27 mouse cellular contexts compared by ENCODE assay signal in the genomic region with DNA sequence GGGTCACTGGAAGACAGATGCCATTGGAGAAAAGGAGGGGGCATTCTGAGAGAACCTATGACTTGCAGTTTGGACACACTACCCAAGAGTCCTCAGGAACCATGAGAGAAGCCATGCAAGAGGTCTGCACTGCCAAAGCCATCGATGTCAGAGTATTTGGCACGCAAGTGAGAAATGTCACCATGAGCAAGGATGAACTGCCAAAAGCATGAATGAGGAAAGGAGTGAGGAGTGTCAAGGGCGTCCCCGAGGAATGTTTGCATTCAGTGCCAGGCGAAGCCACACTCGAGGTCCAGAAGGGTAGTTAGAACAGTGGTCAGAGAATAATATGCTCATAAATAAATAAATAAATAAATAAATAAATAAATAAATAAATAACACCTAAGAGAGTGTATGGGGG.
A peak's percentile ranks its signal among the peaks of the same experiment; 100 is the strongest.
DNase-seq lines count a peak whose midpoint lies in the region.
"Had no signal": no experiment of that assay in that cellular context is flagged by ENCODE, and none has a peak within 500 bp of the region (broad histone marks: within the 10 kb centered on the region; RNA-seq: fewer than 3 reads in every experiment).

No protein-coding gene starts in this region.

- no peaks in the 10 kb centered on the region for H3K36me3 ChIP-seq in hindbrain, embryonic 10.5 days
- H3K36me3 ChIP-seq: embryonic facial prominence, embryonic 10.5 days; embryonic facial prominence, embryonic 15.5 days; forebrain, embryonic 12.5 days; heart, embryonic 13.5 days; hindbrain, embryonic 15.5 days; limb, embryonic 13.5 days; lung, embryonic 15.5 days; midbrain, embryonic 12.5 days; neural tube, embryonic 13.5 days had no signal

- H3K4me3 ChIP-seq in hindbrain, embryonic 10.5 days, result no peak overlapping the region
- H3K4me3 ChIP-seq: embryonic facial prominence, embryonic 10.5 days; embryonic facial prominence, embryonic 15.5 days; forebrain, embryonic 12.5 days; heart, embryonic 13.5 days; hindbrain, embryonic 15.5 days; limb, embryonic 13.5 days; lung, embryonic 15.5 days; megakaryocyte, embryonic 14.5 days; midbrain, embryonic 12.5 days; myocyte; neural tube, embryonic 13.5 days had no signal

- intact Hi-C loops in left cerebral cortex, postnatal 10 days (cut with DNase I), result no loop called here

- WGBS in hindbrain, embryonic 10.5 days, result 89% methylated on average over 6 of the region's 6 CpGs

- no peak overlapping the region for H3K27ac ChIP-seq in hindbrain, embryonic 10.5 days
- H3K27ac ChIP-seq: embryonic facial prominence, embryonic 10.5 days; embryonic facial prominence, embryonic 15.5 days; forebrain, embryonic 12.5 days; heart, embryonic 13.5 days; hindbrain, embryonic 15.5 days; limb, embryonic 13.5 days; lung, embryonic 15.5 days; midbrain, embryonic 12.5 days; neural tube, embryonic 13.5 days had no signal

- DNase-seq in cerebellum, postnatal 14 days, result peak; percentile 50 to 65
- DNase-seq in cerebellum, adult 11-12 months, result no peak
- DNase-seq in lung, postnatal 10 days, result peak; percentile 38
- DNase-seq in lung, postnatal 25 days (ENCODE audit: low spot score), result no peak
- DNase-seq in adrenal gland, postnatal 36 days, result peak; percentile 32 to 72
- DNase-seq in left cerebral cortex, postnatal 10 days (ENCODE audit: extremely low spot score in 1 of 2, low spot score in 2 of 2), result no peak
- no peak for DNase-seq in hindbrain, embryonic 10.5 days (ENCODE audit: low spot score)
- DNase-seq: cerebellum, adult 11 months; cerebellum, adult 9-11 months; forebrain, postnatal 0 days; gastrocnemius, postnatal 14 days; kidney, adult 11 months; kidney, postnatal 14 days; right cerebral cortex, postnatal 4 days; thymus, adult 2 months; thymus, postnatal 36 days had no signal

- H3K4me1 ChIP-seq in hindbrain, embryonic 10.5 days (replicated peaks), result peaks cover 7% of the 10 kb centered on the region; the same call in 1 of the 2 replicates
- H3K4me1 ChIP-seq: embryonic facial prominence, embryonic 15.5 days; heart, embryonic 13.5 days; limb, embryonic 13.5 days; lung, embryonic 15.5 days had no signal

- H3K9me3 ChIP-seq in hindbrain, embryonic 10.5 days, result no peaks in the 10 kb centered on the region
- H3K9me3 ChIP-seq: embryonic facial prominence, embryonic 10.5 days; embryonic facial prominence, embryonic 15.5 days; forebrain, embryonic 12.5 days; heart, embryonic 13.5 days; hindbrain, embryonic 15.5 days; limb, embryonic 13.5 days; lung, embryonic 15.5 days; megakaryocyte, embryonic 14.5 days; midbrain, embryonic 12.5 days; neural tube, embryonic 13.5 days had no signal

- H3K27me3 ChIP-seq in hindbrain, embryonic 10.5 days (ENCODE audit: insufficient read depth, poor library complexity, severe bottlenecking), result no peaks in the 10 kb centered on the region
- H3K27me3 ChIP-seq: embryonic facial prominence, embryonic 15.5 days; forebrain, embryonic 12.5 days; heart, embryonic 13.5 days; hindbrain, embryonic 15.5 days; limb, embryonic 13.5 days; lung, embryonic 15.5 days; midbrain, embryonic 12.5 days; neural tube, embryonic 13.5 days had no signal

Comparison
In these comparisons a context has a peak if more than half of its experiments do, and no peak if none do; other contexts are left out.
1. DNase-seq: peak in cerebellum, postnatal 14 days (2 of 2), lung, postnatal 10 days (single experiment) and adrenal gland, postnatal 36 days (2 of 2); none in cerebellum, adult 11-12 months (single experiment), lung, postnatal 25 days (single experiment), left cerebral cortex, postnatal 10 days (0 of 2) and hindbrain, embryonic 10.5 days (single experiment).